Mouse (Mus musculus) cortical plate, adult 2 months (tissue): ENCODE results near the gene Il10rb. TPM values are rescaled to one million over a fixed set of nuclear protein-coding genes. Genes with fewer than 3 reads are reported as not detected.

Experiments used
- H3K27ac ChIP-seq: fragments of 200-500 bp; 2 replicates; pipeline ENCODE4 v1.5.1; 2012; ENCODE audit warnings: low read length, control low read depth, inconsistent platforms; ENCODE audit not compliant: insufficient read depth
- H3K4me1 ChIP-seq: fragments of 200-500 bp; 2 replicates; pipeline ENCODE4 v1.6.1; 2011; ENCODE audit warnings: low read length; ENCODE audit not compliant: control insufficient read depth, insufficient read depth
- H3K4me3 ChIP-seq: fragments of 200-500 bp; 2 replicates; pipeline ENCODE4 v1.5.1; 2011; ENCODE audit warnings: mild to moderate bottlenecking, low read length, control low read depth; ENCODE audit not compliant: insufficient read depth
- CTCF ChIP-seq: fragments of 200-500 bp; IDR thresholded peaks from 2 replicates; pipeline ENCODE4 v1.5.1; 2011; ENCODE audit warnings: mild to moderate bottlenecking, control low read depth, low read length; ENCODE audit not compliant: insufficient read depth; ENCODE audit errors: extremely low read depth
- POLR2A ChIP-seq: fragments of 200-500 bp; IDR thresholded peaks from 2 replicates; pipeline ENCODE4 v1.6.1; 2011; ENCODE audit warnings: mild to moderate bottlenecking, low read length, control low read depth; ENCODE audit not compliant: insufficient read depth; ENCODE audit errors: extremely low read depth
- polyA plus RNA-seq: library from polyadenylated mRNA; depleted of rRNA; stranded (reverse); fragments of >200 nt; gene quantifications from 2 replicates; pipeline ENCODE4 v1.2.3, GENCODE M21; 2012; rRNA removed

Il10rb gene
- polyA plus RNA-seq = 12.6 and 13.5 TPM in 2 replicates

DNA sequence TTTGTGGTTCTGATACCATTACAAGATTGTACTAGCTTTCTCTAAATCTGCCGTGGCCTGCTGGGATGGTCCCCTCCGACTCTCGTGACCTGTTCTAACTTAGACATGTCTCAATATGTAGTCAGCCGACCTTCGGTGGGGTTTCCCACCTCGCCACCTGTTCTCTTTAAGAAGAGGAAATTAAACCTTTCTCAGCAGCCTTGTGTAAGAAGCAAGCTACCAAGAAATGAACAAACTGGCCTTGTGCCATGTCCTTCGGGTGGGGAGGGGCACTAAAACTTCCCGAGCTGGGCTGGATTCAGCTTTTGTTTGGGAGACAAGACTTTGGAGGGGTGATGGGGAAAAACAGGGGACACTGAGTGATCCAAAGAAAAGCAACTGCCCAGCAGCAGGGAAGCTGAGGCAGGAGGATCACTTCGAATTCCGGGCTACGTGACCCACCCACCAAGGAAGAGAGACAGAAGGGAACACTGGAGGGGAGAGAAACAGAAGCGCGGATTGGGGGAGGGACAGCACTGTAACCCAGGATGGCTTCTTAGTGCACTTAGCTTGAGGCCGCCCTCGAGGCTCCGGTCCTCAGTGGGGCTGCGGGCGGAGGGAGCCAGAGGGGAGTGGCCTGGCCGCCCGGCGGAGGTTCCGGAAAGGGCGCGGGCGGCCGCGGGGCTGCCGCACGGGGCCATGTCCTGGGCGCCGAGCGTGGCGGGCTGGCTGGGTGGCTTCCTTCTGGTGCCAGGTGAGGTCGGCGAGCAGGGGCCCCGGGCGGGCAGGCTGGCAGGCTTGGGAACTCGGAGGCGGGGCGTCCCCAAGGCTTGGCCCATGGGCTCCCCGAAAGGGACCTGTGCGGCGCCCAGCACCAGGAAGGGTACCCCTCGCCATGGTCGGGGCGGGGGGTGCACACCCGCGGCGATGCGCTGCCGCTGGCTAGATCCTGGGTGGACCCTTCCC is at the start of gene Il10rb:
Gene Il10rb, plus strand, starts transcription at position 525 of the 945 bp plus-strand sequence.
- Histone ChIP-seq H3K4me3 (peak within 1 kb of the TSS; percentile 37), H3K27ac (peak within 1 kb of the TSS; percentile 72), H3K4me1 (no peaks in the 10 kb centered on the region)
- no peak for TF ChIP-seq CTCF
- no peak for TF ChIP-seq POLR2A

- H3K27ac ChIP-seq = no peak overlapping the region
- H3K4me3 ChIP-seq = no peak overlapping the region
- TF ChIP-seq CTCF (no peak), POLR2A (no peak)
- no peaks in the 10 kb centered on the region for H3K4me1 ChIP-seq
Observed at GRCm38 (mm10) chr16:91356760-91357525, 49.0 kb upstream of the Il10rb start.

DNA sequence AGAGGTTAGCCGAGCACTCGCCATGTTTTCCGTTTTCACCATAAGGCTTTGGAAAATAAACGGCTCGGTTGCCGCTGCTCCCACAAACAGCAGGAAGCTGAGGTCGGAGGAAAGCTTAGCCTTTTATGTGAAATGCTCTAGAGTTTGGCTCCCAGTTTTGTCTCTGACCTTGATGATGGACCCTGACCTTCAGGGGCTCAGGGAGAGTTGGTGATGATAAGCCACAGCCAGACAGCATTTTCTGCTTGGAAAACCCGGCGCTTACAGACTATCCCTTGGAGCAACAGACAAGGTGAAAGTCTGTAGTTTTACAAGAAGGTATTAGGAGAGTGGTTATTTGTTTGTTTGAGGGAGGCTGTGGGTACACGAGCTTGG is 48.5 kb upstream of the Il10rb start:
- TF ChIP-seq CTCF = no peak
- TF ChIP-seq POLR2A = no peak
- no peak overlapping the region for H3K27ac ChIP-seq
- H3K4me3 ChIP-seq = no peak overlapping the region
- H3K4me1 ChIP-seq = no peaks in the 10 kb centered on the region

DNA sequence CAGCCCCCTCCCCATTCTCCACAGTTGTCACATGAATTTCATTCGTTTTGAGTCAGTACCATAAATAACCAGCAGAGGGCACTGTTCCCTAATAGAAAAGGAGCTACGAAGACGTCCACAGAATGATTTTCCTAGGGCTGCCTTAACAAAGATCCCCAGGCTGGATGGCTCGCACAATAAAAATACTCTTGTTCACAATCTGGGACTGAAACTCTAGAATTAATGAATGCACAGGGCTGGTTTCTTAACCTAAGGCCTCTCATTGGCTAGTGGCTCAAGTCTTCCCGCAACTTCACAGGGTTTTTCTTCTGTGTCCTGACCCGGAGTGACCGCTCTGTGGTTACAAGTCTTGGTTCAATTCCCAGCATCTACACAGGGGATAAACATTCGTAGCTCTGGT is 47.4 kb upstream of the Il10rb start:
- Histone ChIP-seq H3K4me3 (no peak overlapping the region), H3K4me1 (no peaks in the 10 kb centered on the region), H3K27ac (no peak overlapping the region)
- TF ChIP-seq CTCF (peak; percentile 56), POLR2A (no peak)

GRCm38 (mm10) chr16:91359531-91359930 is 46.4 kb upstream of the Il10rb start:
- H3K4me1 ChIP-seq = no peaks in the 10 kb centered on the region
- TF ChIP-seq POLR2A (no peak), CTCF (no peak)
- H3K27ac ChIP-seq = no peak overlapping the region
- no peak overlapping the region for H3K4me3 ChIP-seq

GRCm38 (mm10) chr16:91360162-91360561 is 45.8 kb upstream of the Il10rb start:
- H3K4me3 ChIP-seq = no peak overlapping the region
- TF ChIP-seq POLR2A (no peak), CTCF (no peak)
- H3K27ac ChIP-seq = no peak overlapping the region
- H3K4me1 ChIP-seq = no peaks in the 10 kb centered on the region

DNA sequence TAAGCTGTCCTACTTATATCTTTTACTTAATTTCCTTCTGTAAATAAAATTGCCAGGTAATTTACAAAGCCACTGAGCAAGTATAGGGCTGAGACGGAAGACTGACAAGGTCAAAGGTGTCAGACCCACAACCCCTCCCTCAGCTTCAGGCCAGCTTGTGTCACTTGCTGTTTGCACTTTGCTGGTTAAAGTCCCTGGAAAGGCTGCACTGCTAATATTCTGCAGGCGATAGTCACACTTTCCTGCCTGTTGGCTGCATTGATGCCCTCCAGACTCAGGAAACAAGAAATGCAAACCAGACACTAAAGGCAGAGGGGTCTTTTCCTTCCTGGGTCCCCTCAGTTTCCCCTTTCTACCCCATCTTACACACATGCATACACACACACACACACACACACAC is 44.0 kb upstream of the Il10rb start:
- Histone ChIP-seq H3K4me1 (no peaks in the 10 kb centered on the region), H3K27ac (no peak overlapping the region), H3K4me3 (no peak overlapping the region)
- no peak for TF ChIP-seq POLR2A
- no peak for TF ChIP-seq CTCF

DNA sequence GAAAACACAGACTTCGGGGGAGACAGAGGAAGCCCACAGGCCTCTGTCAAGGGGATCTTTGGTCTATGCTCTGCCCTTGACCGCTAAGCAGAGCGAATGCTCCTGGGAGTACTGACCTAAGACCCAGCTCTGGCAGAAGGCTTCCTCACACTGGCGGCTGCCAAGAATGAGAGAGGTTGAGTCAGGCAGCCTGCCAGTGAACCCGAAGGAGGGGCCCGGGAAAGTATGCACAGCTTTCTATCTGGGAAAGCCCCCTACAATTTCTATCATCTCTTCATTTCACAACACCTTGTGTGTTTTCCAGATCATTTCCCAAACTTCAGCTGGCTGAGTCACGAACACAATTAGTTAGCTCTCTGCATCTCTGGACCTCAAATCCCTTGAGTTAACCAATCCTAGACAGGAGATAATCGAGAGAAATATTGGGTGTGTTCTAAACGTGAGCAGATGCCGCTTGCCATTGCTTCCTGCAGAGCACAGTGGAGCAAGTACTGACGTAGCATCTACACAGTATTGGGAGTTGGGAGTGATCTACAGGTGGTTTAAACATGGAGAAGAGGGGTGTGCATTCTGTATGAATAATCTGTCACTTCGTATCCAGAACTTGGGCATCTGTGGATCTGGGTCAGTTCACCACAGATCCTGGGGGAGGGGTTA is 43.2 kb upstream of the Il10rb start:
- no peak overlapping the region for H3K4me3 ChIP-seq
- no peak for TF ChIP-seq POLR2A
- TF ChIP-seq CTCF = no peak
- no peaks in the 10 kb centered on the region for H3K4me1 ChIP-seq
- peak overlapping the region; percentile 37; the same call in 1 of the 2 replicates for H3K27ac ChIP-seq

DNA sequence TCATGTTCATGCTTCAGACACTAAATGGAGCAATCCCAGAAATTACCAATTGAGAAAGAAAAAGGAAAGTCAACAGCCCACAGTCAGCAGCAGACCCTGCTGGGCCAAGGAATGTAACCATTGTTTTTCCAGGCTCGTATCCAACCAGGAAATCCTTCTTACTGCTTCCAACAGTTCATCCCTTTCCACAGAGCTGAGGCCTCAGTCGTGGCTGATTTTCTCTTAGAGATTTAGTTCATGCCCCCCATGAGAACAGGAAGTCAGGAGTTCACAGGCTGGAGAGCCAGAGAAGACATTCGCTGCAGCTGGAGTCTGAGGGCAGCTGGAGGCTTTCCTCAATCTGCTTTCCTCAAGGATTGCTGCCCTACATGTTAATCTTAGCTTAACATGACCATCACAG is 42.5 kb upstream of the Il10rb start:
- H3K27ac ChIP-seq = no peak overlapping the region
- H3K4me1 ChIP-seq = no peaks in the 10 kb centered on the region
- no peak overlapping the region for H3K4me3 ChIP-seq
- TF ChIP-seq CTCF (no peak), POLR2A (no peak)
